Mouse (Mus musculus): ENCODE results near the gene Pip4k2a. TPM values are rescaled to one million over a fixed set of nuclear protein-coding genes. Genes with fewer than 3 reads are reported as not detected.

Pip4k2a gene
- polyA plus RNA-seq, 1 experiment from 2014 or later: 12.7 TPM

- WGBS: 89% methylated on average over 5 of the region's 5 CpGs
- no peak for ATAC-seq (ENCODE audit: low read depth)
These were observed 133.2 kb downstream of the Pip4k2a start for GRCm38 (mm10) chr2:18864719-18865118.

GRCm38 (mm10) chr2:18861607-18862158 is 136.2 kb downstream of the Pip4k2a start:
- H3K9ac ChIP-seq: no peak overlapping the region

More at GRCm38 (mm10) chr2:18864719-18865118, 133.2 kb downstream of the Pip4k2a start:
- Histone ChIP-seq H3K4me2 (no peak overlapping the region), H3K27me3 (no peaks in the 10 kb centered on the region), H3K27ac (replicated peaks) (no peak overlapping the region), H3K4me3 (no peak overlapping the region), H3K9ac (no peak overlapping the region), H3K9me3 (no peaks in the 10 kb centered on the region), H3K36me3 (0 out of 2 replicates have a peak, but pooled peaks cover 5% of the 10 kb centered on the region), H3K4me1 (replicated peaks) (peaks cover 16% of the 10 kb centered on the region)

GRCm38 (mm10) chr2:18860686-18861085 is 137.2 kb downstream of the Pip4k2a start:
- 0 out of 2 replicates have a peak, but pooled peaks cover 5% of the 10 kb centered on the region for H3K36me3 ChIP-seq
- no peaks in the 10 kb centered on the region for H3K27me3 ChIP-seq
- no peak overlapping the region for H3K4me3 ChIP-seq
- peaks cover 22% of the 10 kb centered on the region for H3K4me1 ChIP-seq (replicated peaks)
- WGBS: 15% methylated on average over 9 of the region's 9 CpGs
- no peak overlapping the region for H3K9ac ChIP-seq
- no peak overlapping the region for H3K4me2 ChIP-seq
- H3K27ac ChIP-seq (replicated peaks): no peak overlapping the region
- H3K9me3 ChIP-seq: no peaks in the 10 kb centered on the region
- no peak for ATAC-seq (ENCODE audit: low read depth)

More at GRCm38 (mm10) chr2:18861607-18862158, 136.2 kb downstream of the Pip4k2a start:
- Histone ChIP-seq H3K36me3 (0 out of 2 replicates have a peak, but pooled peaks cover 5% of the 10 kb centered on the region), H3K4me1 (replicated peaks) (peaks cover 22% of the 10 kb centered on the region), H3K4me2 (no peak overlapping the region), H3K27ac (replicated peaks) (no peak overlapping the region), H3K4me3 (no peak overlapping the region), H3K9me3 (no peaks in the 10 kb centered on the region), H3K27me3 (no peaks in the 10 kb centered on the region)
- WGBS: 81% methylated on average over 5 of the region's 5 CpGs
- ATAC-seq (ENCODE audit: low read depth): no peak

GRCm38 (mm10) chr2:18857952-18858351 is 140.0 kb downstream of the Pip4k2a start:
- ATAC-seq (ENCODE audit: low read depth): no peak
- H3K4me1 ChIP-seq (replicated peaks): peaks cover 22% of the 10 kb centered on the region
- no peaks in the 10 kb centered on the region for H3K9me3 ChIP-seq
- H3K36me3 ChIP-seq: 0 out of 2 replicates have a peak, but pooled peaks cover 1% of the 10 kb centered on the region
- no peaks in the 10 kb centered on the region for H3K27me3 ChIP-seq
- H3K27ac ChIP-seq (replicated peaks): no peak overlapping the region
- H3K9ac ChIP-seq: no peak overlapping the region
- H3K4me2 ChIP-seq: no peak overlapping the region
- no peak overlapping the region for H3K4me3 ChIP-seq
- 91% methylated on average over 3 of the region's 3 CpGs for WGBS

- Histone ChIP-seq H3K4me2 (no peak overlapping the region), H3K9ac (no peak overlapping the region), H3K36me3 (peaks cover 7% of the 10 kb centered on the region; the same call in 1 of the 2 replicates), H3K27ac (replicated peaks) (no peak overlapping the region), H3K4me1 (replicated peaks) (peaks cover 21% of the 10 kb centered on the region), H3K4me3 (no peak overlapping the region), H3K27me3 (no peaks in the 10 kb centered on the region), H3K9me3 (no peaks in the 10 kb centered on the region)
- no peak for ATAC-seq (ENCODE audit: low read depth)
- 49% methylated on average over 13 of the region's 13 CpGs for WGBS
These were observed 141.5 kb downstream of the Pip4k2a start for GRCm38 (mm10) chr2:18856461-18856860.

GRCm38 (mm10) chr2:18855246-18855645 is 142.7 kb downstream of the Pip4k2a start:
- H3K36me3 ChIP-seq: peaks cover 7% of the 10 kb centered on the region; the same call in 1 of the 2 replicates
- H3K27ac ChIP-seq (replicated peaks): no peak overlapping the region
- H3K27me3 ChIP-seq: no peaks in the 10 kb centered on the region
- no peak overlapping the region for H3K9ac ChIP-seq
- no peak for ATAC-seq (ENCODE audit: low read depth)
- WGBS: 81% methylated on average over 8 of the region's 8 CpGs
- H3K4me3 ChIP-seq: no peak overlapping the region
- peaks cover 13% of the 10 kb centered on the region for H3K4me1 ChIP-seq (replicated peaks)
- no peak overlapping the region for H3K4me2 ChIP-seq
- H3K9me3 ChIP-seq: no peaks in the 10 kb centered on the region

- Histone ChIP-seq H3K4me1 (replicated peaks) (peaks cover 10% of the 10 kb centered on the region), H3K9ac (no peak overlapping the region), H3K9me3 (no peaks in the 10 kb centered on the region), H3K27me3 (no peaks in the 10 kb centered on the region), H3K36me3 (peaks cover 7% of the 10 kb centered on the region; the same call in 1 of the 2 replicates), H3K27ac (replicated peaks) (no peak overlapping the region), H3K4me3 (no peak overlapping the region), H3K4me2 (no peak overlapping the region)
- no peak for ATAC-seq (ENCODE audit: low read depth)
- 91% methylated on average over 5 of the region's 5 CpGs for WGBS
These were observed 144.6 kb downstream of the Pip4k2a start for GRCm38 (mm10) chr2:18853345-18853744.

GRCm38 (mm10) chr2:18850657-18851056 is 147.3 kb downstream of the Pip4k2a start:
- no peak overlapping the region for H3K4me3 ChIP-seq
- H3K9ac ChIP-seq: no peak overlapping the region
- peaks cover 7% of the 10 kb centered on the region; the same call in 1 of the 2 replicates for H3K36me3 ChIP-seq
- no peaks in the 10 kb centered on the region for H3K9me3 ChIP-seq
- peaks cover 4% of the 10 kb centered on the region; the same call in 1 of the 2 replicates for H3K4me1 ChIP-seq (replicated peaks)
- no peak overlapping the region for H3K27ac ChIP-seq (replicated peaks)
- H3K4me2 ChIP-seq: no peak overlapping the region
- 44% methylated on average over 8 of the region's 8 CpGs for WGBS
- peak; percentile 46; the same call in 1 of the 2 replicates for ATAC-seq (ENCODE audit: low read depth)
- no peaks in the 10 kb centered on the region for H3K27me3 ChIP-seq

GRCm38 (mm10) chr2:18848074-18848629 is 149.8 kb downstream of the Pip4k2a start:
- Histone ChIP-seq H3K9me3 (no peaks in the 10 kb centered on the region), H3K27me3 (no peaks in the 10 kb centered on the region), H3K4me2 (no peak overlapping the region), H3K9ac (no peak overlapping the region), H3K4me3 (no peak overlapping the region), H3K4me1 (replicated peaks) (peaks cover 4% of the 10 kb centered on the region; the same call in 1 of the 2 replicates), H3K36me3 (peaks cover 25% of the 10 kb centered on the region; the same call in 1 of the 2 replicates), H3K27ac (replicated peaks) (no peak overlapping the region)
- no peak for ATAC-seq (ENCODE audit: low read depth)
- WGBS: 82% methylated on average over 5 of the region's 5 CpGs

- no peak overlapping the region for H3K27ac ChIP-seq (replicated peaks)
These were observed 155.4 kb downstream of the Pip4k2a start for GRCm38 (mm10) chr2:18842527-18842926.

GRCm38 (mm10) chr2:18841051-18841450 is 156.9 kb downstream of the Pip4k2a start:
- Histone ChIP-seq H3K27me3 (no peaks in the 10 kb centered on the region), H3K36me3 (peaks cover 18% of the 10 kb centered on the region; the same call in 1 of the 2 replicates), H3K4me1 (replicated peaks) (no peaks in the 10 kb centered on the region), H3K4me2 (no peak overlapping the region), H3K4me3 (no peak overlapping the region), H3K9ac (no peak overlapping the region), H3K9me3 (no peaks in the 10 kb centered on the region), H3K27ac (replicated peaks) (no peak overlapping the region)
- WGBS: 83% methylated on average over 8 of the region's 8 CpGs
- ATAC-seq (ENCODE audit: low read depth): no peak

More at GRCm38 (mm10) chr2:18842527-18842926, 155.4 kb downstream of the Pip4k2a start:
- Histone ChIP-seq H3K27me3 (no peaks in the 10 kb centered on the region), H3K9me3 (no peaks in the 10 kb centered on the region), H3K4me3 (no peak overlapping the region), H3K36me3 (peaks cover 18% of the 10 kb centered on the region; the same call in 1 of the 2 replicates), H3K4me2 (no peak overlapping the region), H3K4me1 (replicated peaks) (no peaks in the 10 kb centered on the region), H3K9ac (no peak overlapping the region)
- ATAC-seq (ENCODE audit: low read depth): no peak
- 88% methylated on average over 6 of the region's 6 CpGs for WGBS

GRCm38 (mm10) chr2:18839532-18839931 is 158.4 kb downstream of the Pip4k2a start:
- H3K4me1 ChIP-seq (replicated peaks): no peaks in the 10 kb centered on the region
- H3K27ac ChIP-seq (replicated peaks): no peak overlapping the region
- H3K4me3 ChIP-seq: no peak overlapping the region
- no peak for ATAC-seq (ENCODE audit: low read depth)
- no peaks in the 10 kb centered on the region for H3K27me3 ChIP-seq
- 81% methylated on average over 4 of the region's 4 CpGs for WGBS
- H3K36me3 ChIP-seq: 0 out of 2 replicates have a peak, but pooled peaks cover 8% of the 10 kb centered on the region
- H3K9me3 ChIP-seq: no peaks in the 10 kb centered on the region
- no peak overlapping the region for H3K9ac ChIP-seq
- H3K4me2 ChIP-seq: no peak overlapping the region

Measured in neural tube, embryonic 13.5 days (tissue).